Mouse (Mus musculus): Measurements from ENCODE around the gene Tmem94. TPM values are rescaled to one million over a fixed set of nuclear protein-coding genes. Genes with fewer than 3 reads are reported as not detected.
A peak's percentile ranks its signal among the peaks of the same experiment; 100 is the strongest.

Tmem94 gene
- polyA plus RNA-seq, 1 experiment from 2014 or later = 12.4 TPM

- no peak overlapping the region for H3K4me3 ChIP-seq (ENCODE audit: low read depth, low read length)
- ATAC-seq = 0 out of 2 replicates have a peak, but pooled peaks have one; percentile 1
Measured at GRCm38 (mm10) chr11:115808696-115809310, 43.6 kb downstream of the Tmem94 start.

GRCm38 (mm10) chr11:115809311-115809781 is 44.1 kb downstream of the Tmem94 start:
- Histone ChIP-seq H3K27ac (ENCODE audit: low read depth, low read length) (peak overlapping the region; percentile 78), H3K9me3 (replicated peaks; ENCODE audit: control insufficient read depth, low read length) (no peaks in the 10 kb centered on the region), H3K9ac (ENCODE audit: low read length) (peak overlapping the region; percentile 48; the same call in 1 of the 2 replicates), H3K4me2 (ENCODE audit: low read length) (peak overlapping the region; percentile 66; the same call in 1 of the 2 replicates), H3K27me3 (replicated peaks; ENCODE audit: control insufficient read depth, insufficient read depth, low read length) (no peaks in the 10 kb centered on the region), H3K4me1 (ENCODE audit: control insufficient read depth, insufficient read depth, low read length) (peaks cover 37% of the 10 kb centered on the region), H3K36me3 (ENCODE audit: control insufficient read depth, insufficient read depth, low read length) (peaks cover 31% of the 10 kb centered on the region), H3K4me3 (ENCODE audit: low read depth, low read length) (no peak overlapping the region)
- no peak for ATAC-seq
- no peak for DNase-seq (ENCODE audit: low spot score)
- WGBS = 66% methylated on average over 8 of the region's 8 CpGs

More at GRCm38 (mm10) chr11:115808696-115809310, 43.6 kb downstream of the Tmem94 start:
- Histone ChIP-seq H3K4me2 (ENCODE audit: low read length) (peak overlapping the region; percentile 66), H3K36me3 (ENCODE audit: control insufficient read depth, insufficient read depth, low read length) (peaks cover 34% of the 10 kb centered on the region), H3K27ac (ENCODE audit: low read depth, low read length) (peak overlapping the region; percentile 78), H3K9ac (ENCODE audit: low read length) (peak overlapping the region; percentile 48), H3K27me3 (replicated peaks; ENCODE audit: control insufficient read depth, insufficient read depth, low read length) (no peaks in the 10 kb centered on the region), H3K4me1 (ENCODE audit: control insufficient read depth, insufficient read depth, low read length) (peaks cover 37% of the 10 kb centered on the region), H3K9me3 (replicated peaks; ENCODE audit: control insufficient read depth, low read length) (no peaks in the 10 kb centered on the region)
- 20% methylated on average over 10 of the region's 10 CpGs for whole genome bisulfite sequencing
- peak; percentile 71 for DNase-seq (ENCODE audit: low spot score)

GRCm38 (mm10) chr11:115810377-115810776 is 45.1 kb downstream of the Tmem94 start:
- 0 out of 2 replicates have a peak overlapping the region, but pooled peaks have one; percentile 1 for H3K9ac ChIP-seq (ENCODE audit: low read length)
- H3K27me3 ChIP-seq (replicated peaks; ENCODE audit: control insufficient read depth, insufficient read depth, low read length) = no peaks in the 10 kb centered on the region
- DNase-seq (ENCODE audit: low spot score) (peak; percentile 52), ATAC-seq (no peak)
- H3K27ac ChIP-seq (ENCODE audit: low read depth, low read length) = no peak overlapping the region
- 0 out of 2 replicates have a peak overlapping the region, but pooled peaks have one; percentile 2 for H3K4me3 ChIP-seq (ENCODE audit: low read depth, low read length)
- peaks cover 22% of the 10 kb centered on the region for H3K36me3 ChIP-seq (ENCODE audit: control insufficient read depth, insufficient read depth, low read length)
- WGBS = 65% methylated on average over 14 of the region's 14 CpGs
- H3K9me3 ChIP-seq (replicated peaks; ENCODE audit: control insufficient read depth, low read length) = no peaks in the 10 kb centered on the region
- H3K4me2 ChIP-seq (ENCODE audit: low read length) = peak overlapping the region; percentile 66
- peaks cover 38% of the 10 kb centered on the region for H3K4me1 ChIP-seq (ENCODE audit: control insufficient read depth, insufficient read depth, low read length)

- Histone ChIP-seq H3K9ac (ENCODE audit: low read length) (peak overlapping the region; percentile 89), H3K27me3 (replicated peaks; ENCODE audit: control insufficient read depth, insufficient read depth, low read length) (no peaks in the 10 kb centered on the region), H3K4me3 (ENCODE audit: low read depth, low read length) (peak overlapping the region; percentile 97), H3K4me2 (ENCODE audit: low read length) (peak overlapping the region; percentile 66), H3K27ac (ENCODE audit: low read depth, low read length) (no peak overlapping the region), H3K9me3 (replicated peaks; ENCODE audit: control insufficient read depth, low read length) (no peaks in the 10 kb centered on the region), H3K4me1 (ENCODE audit: control insufficient read depth, insufficient read depth, low read length) (peaks cover 45% of the 10 kb centered on the region), H3K36me3 (ENCODE audit: control insufficient read depth, insufficient read depth, low read length) (peaks cover 19% of the 10 kb centered on the region; the same call in 1 of the 2 replicates)
- ATAC-seq (no peak), DNase-seq (ENCODE audit: low spot score) (no peak)
- 80% methylated on average over 20 of the region's 20 CpGs for WGBS
Measured at GRCm38 (mm10) chr11:115811381-115812093, 46.3 kb downstream of the Tmem94 start.

GRCm38 (mm10) chr11:115812095-115812494 is 46.9 kb downstream of the Tmem94 start:
- peaks cover 44% of the 10 kb centered on the region for H3K4me1 ChIP-seq (ENCODE audit: control insufficient read depth, insufficient read depth, low read length)
- peaks cover 19% of the 10 kb centered on the region for H3K36me3 ChIP-seq (ENCODE audit: control insufficient read depth, insufficient read depth, low read length)
- H3K9ac ChIP-seq (ENCODE audit: low read length) = peak overlapping the region; percentile 89
- peak overlapping the region; percentile 97 for H3K4me3 ChIP-seq (ENCODE audit: low read depth, low read length)
- 31% methylated on average over 7 of the region's 7 CpGs for WGBS
- no peaks in the 10 kb centered on the region for H3K27me3 ChIP-seq (replicated peaks; ENCODE audit: control insufficient read depth, insufficient read depth, low read length)
- DNase-seq (ENCODE audit: low spot score) (no peak), ATAC-seq (no peak)
- no peak overlapping the region for H3K27ac ChIP-seq (ENCODE audit: low read depth, low read length)
- H3K9me3 ChIP-seq (replicated peaks; ENCODE audit: control insufficient read depth, low read length) = no peaks in the 10 kb centered on the region
- peak overlapping the region; percentile 66 for H3K4me2 ChIP-seq (ENCODE audit: low read length)

- Histone ChIP-seq H3K4me3 (ENCODE audit: low read depth, low read length) (peak overlapping the region; percentile 97), H3K9ac (ENCODE audit: low read length) (peak overlapping the region; percentile 89), H3K4me2 (ENCODE audit: low read length) (peak overlapping the region; percentile 66), H3K27ac (ENCODE audit: low read depth, low read length) (peak overlapping the region; percentile 48; the same call in 1 of the 2 replicates), H3K27me3 (replicated peaks; ENCODE audit: control insufficient read depth, insufficient read depth, low read length) (no peaks in the 10 kb centered on the region), H3K36me3 (ENCODE audit: control insufficient read depth, insufficient read depth, low read length) (peaks cover 22% of the 10 kb centered on the region), H3K9me3 (replicated peaks; ENCODE audit: control insufficient read depth, low read length) (no peaks in the 10 kb centered on the region), H3K4me1 (ENCODE audit: control insufficient read depth, insufficient read depth, low read length) (peaks cover 38% of the 10 kb centered on the region)
- ATAC-seq (peak; percentile 19), DNase-seq (ENCODE audit: low spot score) (peak; percentile 49)
- WGBS = 3% methylated on average over 28 of the region's 28 CpGs
Measured at GRCm38 (mm10) chr11:115812533-115813420, 47.5 kb downstream of the Tmem94 start.

GRCm38 (mm10) chr11:115813507-115814296 is 48.5 kb downstream of the Tmem94 start, which contains the start of gene Caskin2:
Gene Caskin2, minus strand, starts transcription at chr11:115813639.
- Histone ChIP-seq H3K4me2 (ENCODE audit: low read length) (peak within 1 kb of the TSS; percentile 66), H3K4me1 (ENCODE audit: control insufficient read depth, insufficient read depth, low read length) (peaks cover 29% of the 10 kb centered on the region), H3K36me3 (ENCODE audit: control insufficient read depth, insufficient read depth, low read length) (peaks cover 22% of the 10 kb centered on the region), H3K27me3 (replicated peaks; ENCODE audit: control insufficient read depth, insufficient read depth, low read length) (no peaks in the 10 kb centered on the region), H3K9me3 (replicated peaks; ENCODE audit: control insufficient read depth, low read length) (no peaks in the 10 kb centered on the region), H3K27ac (ENCODE audit: low read depth, low read length) (peak within 1 kb of the TSS; percentile 48; the same call in 1 of the 2 replicates), H3K9ac (ENCODE audit: low read length) (peak within 1 kb of the TSS; percentile 89), H3K4me3 (ENCODE audit: low read depth, low read length) (peak within 1 kb of the TSS; percentile 97)
- ATAC-seq (peak; percentile 90), DNase-seq (ENCODE audit: low spot score) (peak; percentile 97)
- WGBS = under 1% methylated on average over 44 of the region's 44 CpGs
